In the genomic region with DNA sequence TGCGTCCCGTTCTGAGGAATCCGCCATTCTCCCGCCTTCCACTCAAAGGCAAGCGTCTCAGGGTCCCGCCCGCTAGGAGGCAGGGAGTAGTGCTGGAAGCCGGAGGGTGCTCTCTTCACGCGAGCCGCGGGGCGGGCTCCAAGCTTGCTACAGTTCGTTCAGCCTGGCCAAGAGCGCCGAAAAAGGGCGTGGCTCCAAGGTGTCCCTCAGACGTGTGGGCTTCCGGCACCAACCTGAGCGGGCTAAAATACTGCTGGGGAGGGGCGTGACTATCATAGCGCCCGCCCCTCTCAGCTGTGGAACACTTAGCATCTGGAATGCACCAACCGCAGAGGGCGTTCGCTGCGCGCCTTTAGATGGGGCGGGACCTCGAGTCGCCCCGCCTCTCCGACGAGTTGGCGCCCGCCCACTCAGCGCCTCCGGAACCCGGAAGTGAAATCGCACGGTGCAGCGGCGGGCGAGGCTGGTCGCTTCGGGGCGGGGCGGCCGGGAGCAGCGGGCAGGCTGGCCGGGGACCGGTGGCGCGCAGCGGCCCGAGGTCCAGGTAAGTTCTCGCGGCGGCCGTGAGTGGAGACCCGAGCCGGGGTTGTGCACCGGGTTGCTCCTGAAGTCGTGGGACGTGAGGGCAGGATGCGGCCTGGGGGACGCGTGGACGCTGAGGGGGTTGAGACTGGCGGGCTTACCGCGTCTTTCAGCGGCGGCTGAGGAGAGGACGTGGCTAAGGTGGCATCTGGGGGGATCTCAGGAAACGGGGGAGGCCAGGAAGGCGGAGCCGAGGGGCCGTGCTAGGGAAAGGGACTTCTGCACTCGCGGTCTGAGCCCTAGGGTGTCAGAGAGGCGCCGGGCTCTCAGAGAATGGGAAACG, we compare ENCODE assay signal across 8 mouse cellular contexts. TPM values are rescaled to one million over a fixed set of nuclear protein-coding genes. Genes with fewer than 3 reads are reported as not detected.
DNase-seq lines count a peak whose midpoint lies in the region; ATAC-seq and TF ChIP-seq lines count a peak whose summit lies in the region.

A gene (plus strand): TSS at position 429 of the 865 bp plus-strand sequence.
A gene (minus strand): TSS at position 649 of the 865 bp plus-strand sequence.

- under 1% methylated on average over 84 of the region's 84 CpGs for WGBS in forebrain, embryonic 11.5 days
- under 1% methylated on average over 84 of the region's 84 CpGs for WGBS in heart, embryonic 16.5 days
- WGBS in liver, embryonic 15.5 days (ENCODE audit: insufficient replicate concordance) = under 1% methylated on average over 84 of the region's 84 CpGs
- WGBS in neural tube, embryonic 12.5 days = under 1% methylated on average over 84 of the region's 84 CpGs

- no peaks in the 10 kb centered on the region for H3K27me3 ChIP-seq in CH12.LX (replicated peaks)
- H3K27me3 ChIP-seq in forebrain, embryonic 11.5 days (ENCODE audit: control insufficient read depth, insufficient read depth, low read length) = no peaks in the 10 kb centered on the region
- no peaks in the 10 kb centered on the region for H3K27me3 ChIP-seq in heart, embryonic 16.5 days (ENCODE audit: control insufficient read depth, insufficient read depth, low read length)
- no peaks in the 10 kb centered on the region for H3K27me3 ChIP-seq in liver, embryonic 15.5 days
- no peaks in the 10 kb centered on the region for H3K27me3 ChIP-seq in neural tube, embryonic 12.5 days (replicated peaks)

- peak; percentile 98 for ATAC-seq in forebrain, embryonic 11.5 days (replicated peaks; ENCODE audit: low FRiP score)
- ATAC-seq in heart, embryonic 16.5 days (replicated peaks; ENCODE audit: extremely low read depth, insufficient read depth, low FRiP score) = peak; percentile 98
- peak; percentile 93 for ATAC-seq in liver, embryonic 15.5 days (ENCODE audit: insufficient read depth)
- ATAC-seq in neural tube, embryonic 12.5 days (ENCODE audit: low FRiP score, low read depth) = peak; percentile 98

- H3K4me3 ChIP-seq in CH12.LX (replicated peaks in 1 of 3; ENCODE audit: low read depth in 2 of 3, low read length in 2 of 3, poor library complexity in 1 of 3) = peak within 1 kb of the TSS; percentile 84 to 98 (median 88)
- H3K4me3 ChIP-seq in forebrain, embryonic 11.5 days (ENCODE audit: low read depth, low read length) = peak within 1 kb of the TSS; percentile 83
- H3K4me3 ChIP-seq in heart, embryonic 16.5 days (ENCODE audit: low read length) = peak within 1 kb of the TSS; percentile 60
- H3K4me3 ChIP-seq in liver, embryonic 15.5 days (replicated peaks) = peak within 1 kb of the TSS; percentile 89
- peak within 1 kb of the TSS; percentile 73 for H3K4me3 ChIP-seq in neural tube, embryonic 12.5 days

- peaks cover 5 to 49% of the 10 kb centered on the region in 2 experiments for H3K36me3 ChIP-seq in CH12.LX (replicated peaks in 1 of 2; ENCODE audit: control insufficient read depth in 1 of 2, insufficient read depth in 1 of 2, low read length in 1 of 2)
- H3K36me3 ChIP-seq in forebrain, embryonic 11.5 days (ENCODE audit: control insufficient read depth, insufficient read depth, low read length) = no peaks in the 10 kb centered on the region
- H3K36me3 ChIP-seq in heart, embryonic 16.5 days (ENCODE audit: control insufficient read depth, insufficient read depth) = peaks cover 6% of the 10 kb centered on the region; the same call in 1 of the 2 replicates
- H3K36me3 ChIP-seq in liver, embryonic 15.5 days (replicated peaks) = no peaks in the 10 kb centered on the region; the same call in none of the 2 replicates
- no peaks in the 10 kb centered on the region for H3K36me3 ChIP-seq in neural tube, embryonic 12.5 days

- peaks cover 15 to 48% of the 10 kb centered on the region in 2 experiments for H3K4me1 ChIP-seq in CH12.LX (ENCODE audit: control insufficient read depth in 1 of 2, insufficient read depth in 2 of 2)
- H3K4me1 ChIP-seq in forebrain, embryonic 11.5 days (replicated peaks; ENCODE audit: control insufficient read depth, insufficient read depth, low read length) = peaks cover 2% of the 10 kb centered on the region; the same call in 1 of the 2 replicates
- H3K4me1 ChIP-seq in heart, embryonic 16.5 days (ENCODE audit: control insufficient read depth, insufficient read depth, low read length) = peaks cover 23% of the 10 kb centered on the region
- H3K4me1 ChIP-seq in liver, embryonic 15.5 days (replicated peaks) = peaks cover 61% of the 10 kb centered on the region
- peaks cover 22% of the 10 kb centered on the region for H3K4me1 ChIP-seq in neural tube, embryonic 12.5 days

- peak within 1 kb of the TSS; percentile 32; the same call in 1 of the 2 replicates for H3K27ac ChIP-seq in CH12.LX (ENCODE audit: insufficient read depth, low read depth)
- H3K27ac ChIP-seq in forebrain, embryonic 11.5 days (ENCODE audit: low read depth, low read length) = peak within 1 kb of the TSS; percentile 72
- peak within 1 kb of the TSS; percentile 90 for H3K27ac ChIP-seq in heart, embryonic 16.5 days (ENCODE audit: low read length)
- H3K27ac ChIP-seq in liver, embryonic 15.5 days (replicated peaks) = peak within 1 kb of the TSS; percentile 95
- peak within 1 kb of the TSS; percentile 47; the same call in 1 of the 2 replicates for H3K27ac ChIP-seq in neural tube, embryonic 12.5 days

- peak; percentile 97 for TF ChIP-seq POLR2A in CH12.LX (IDR thresholded peaks at IDR 0.05; ENCODE audit: low read depth, low read length)

- DNase-seq in CH12.LX (ENCODE audit: extremely low read depth) = peak; percentile 99
- DNase-seq in c-Kit-positive CD71-positive TER-119-negative erythroid progenitor cells, embryonic 14.5 days (ENCODE audit: low read depth) = peak; percentile 97
- peak; percentile 97 for DNase-seq in forebrain, embryonic 11.5 days (ENCODE audit: low spot score)
- DNase-seq in kidney, postnatal 36 days = peak; percentile 97 to 99
- DNase-seq in telencephalon, adult 2 months (ENCODE audit: low read depth, low spot score) = peak; percentile 96

- TF ChIP-seq RAD21 in CH12.LX (IDR thresholded peaks at IDR 0.05; ENCODE audit: low read depth, low read length) = peak; percentile 30

- H3K9me3 ChIP-seq in CH12.LX (replicated peaks; ENCODE audit: low read length) = no peaks in the 10 kb centered on the region
- H3K9me3 ChIP-seq in forebrain, embryonic 11.5 days (ENCODE audit: control insufficient read depth, low read length) = no peaks in the 10 kb centered on the region
- no peaks in the 10 kb centered on the region for H3K9me3 ChIP-seq in heart, embryonic 16.5 days (replicated peaks; ENCODE audit: control insufficient read depth, low read length)
- H3K9me3 ChIP-seq in liver, embryonic 15.5 days (replicated peaks) = no peaks in the 10 kb centered on the region
- H3K9me3 ChIP-seq in neural tube, embryonic 12.5 days = no peaks in the 10 kb centered on the region

- peaks cover 15% of the 10 kb centered on the region for H3K79me2 ChIP-seq in CH12.LX (replicated peaks; ENCODE audit: control insufficient read depth, extremely low read depth, insufficient read depth, poor library complexity, severe bottlenecking)

- dilution Hi-C loops in CH12.LX (cut with MboI; ENCODE audit: extremely low pct_ligation_motif_present, extremely low pct_unique_long_range_greater_than_20kb, low sequenced_read_pairs) = no loop called here

- in situ Hi-C loops in CH12.LX (cut with MboI; ENCODE audit: low pct_ligation_motif_present, low pct_unique_long_range_greater_than_20kb, low sequenced_read_pairs) = loop anchor here (5.0 kb wide), 1 partner anchor 50 kb away; no protein-coding TSS in a partner anchor

- peak within 1 kb of the TSS; percentile 77 for H3K9ac ChIP-seq in CH12.LX (ENCODE audit: insufficient read depth, low read depth)
- peak within 1 kb of the TSS; percentile 77 for H3K9ac ChIP-seq in forebrain, embryonic 11.5 days (ENCODE audit: low read length)
- H3K9ac ChIP-seq in heart, embryonic 16.5 days (ENCODE audit: low read length) = peak within 1 kb of the TSS; percentile 89
- H3K9ac ChIP-seq in liver, embryonic 15.5 days = peak within 1 kb of the TSS; percentile 86
- H3K9ac ChIP-seq in neural tube, embryonic 12.5 days = peak within 1 kb of the TSS; percentile 71

- no peak for TF ChIP-seq EP300 in CH12.LX (IDR thresholded peaks at IDR 0.05; ENCODE audit: low read length)

- TF ChIP-seq CTCF in CH12.LX (conservative IDR thresholded peaks at IDR 0.05 in 1 of 2, IDR thresholded peaks at IDR 0.05 in 1 of 2; ENCODE audit: low read depth in 2 of 2, low read length in 2 of 2) = peak in 1 of 2 experiments; percentile 48; a peak in 2 of 4 replicates

- peak within 1 kb of the TSS; percentile 65 for H3K4me2 ChIP-seq in CH12.LX (ENCODE audit: insufficient read depth, low read depth, poor library complexity, severe bottlenecking)
- H3K4me2 ChIP-seq in forebrain, embryonic 11.5 days (ENCODE audit: low read depth, low read length, severe bottlenecking) = peak within 1 kb of the TSS; percentile 75
- H3K4me2 ChIP-seq in heart, embryonic 16.5 days (ENCODE audit: low read depth, low read length) = peak within 1 kb of the TSS; percentile 86
- H3K4me2 ChIP-seq in liver, embryonic 15.5 days = peak within 1 kb of the TSS; percentile 92
- peak within 1 kb of the TSS; percentile 85 for H3K4me2 ChIP-seq in neural tube, embryonic 12.5 days (replicated peaks)

TF ChIP-seq in CH12.LX, 34 proteins besides CTCF, POLR2A, EP300 and RAD21 (continues in another document):
- TF ChIP-seq KAT2A (IDR thresholded peaks at IDR 0.05; ENCODE audit: insufficient replicate concordance, low read length) (peak; percentile 55; the same call in 1 of the 2 replicates), RCOR1 (conservative IDR thresholded peaks at IDR 0.05; ENCODE audit: low read depth, low read length) (no peak), SMC3 (IDR thresholded peaks at IDR 0.05; ENCODE audit: low read depth, low read length) (peak; percentile 41), JUN (IDR thresholded peaks at IDR 0.05; ENCODE audit: insufficient read depth, low read depth, low read length) (no peak)

RNA-seq across cellular contexts. Expression of the first gene that starts in this region (rescaled TPM):
- total RNA-seq in CH12.LX (2012; rRNA removed) (26.1 and 29.0 TPM in 2 replicates), CH12.LX (2014; rRNA removed) (14.2 and 15.3 TPM in 2 replicates)
- 31.5 and 36.2 TPM in 2 replicates for polyA plus RNA-seq in CH12.LX (2012; ENCODE audit: insufficient read length, low read depth)
- 24.3 and 32.5 TPM in 2 replicates for polyA plus RNA-seq in forebrain, embryonic 11.5 days (2014; fragmentation: Nextera tagmentation; extraction: Ambion mirVana)
- polyA plus RNA-seq in heart, embryonic 16.5 days (2015; fragmentation: Nextera tagmentation; extraction: Ambion mirVana) = 12.6 and 16.6 TPM in 2 replicates
- 7.3 and 8.6 TPM in 2 replicates for polyA plus RNA-seq in liver, embryonic 15.5 days (2015; fragmentation: Nextera tagmentation; extraction: Ambion mirVana)
- 18.9 and 22.5 TPM in 2 replicates for polyA plus RNA-seq in neural tube, embryonic 12.5 days (2016; fragmentation: Nextera tagmentation; extraction: Ambion mirVana)

RNA-seq across cellular contexts. Expression of the second gene that starts in this region (rescaled TPM):
- 25.1 and 33.7 TPM in 2 replicates for total RNA-seq in CH12.LX (2012; rRNA removed)
- 21.0 and 25.2 TPM in 2 replicates for total RNA-seq in CH12.LX (2014; rRNA removed)
- 30.3 and 40.5 TPM in 2 replicates for polyA plus RNA-seq in CH12.LX (2012; ENCODE audit: insufficient read length, low read depth)
- 61.0 and 66.8 TPM in 2 replicates for polyA plus RNA-seq in forebrain, embryonic 11.5 days (2014; fragmentation: Nextera tagmentation; extraction: Ambion mirVana)
- 125 and 130 TPM in 2 replicates for polyA plus RNA-seq in heart, embryonic 16.5 days (2015; fragmentation: Nextera tagmentation; extraction: Ambion mirVana)
- 44.8 and 47.5 TPM in 2 replicates for polyA plus RNA-seq in liver, embryonic 15.5 days (2015; fragmentation: Nextera tagmentation; extraction: Ambion mirVana)
- 51.5 and 52.3 TPM in 2 replicates for polyA plus RNA-seq in neural tube, embryonic 12.5 days (2016; fragmentation: Nextera tagmentation; extraction: Ambion mirVana)

Comparison
In these comparisons a context has a peak if more than half of its experiments do, and no peak if none do; other contexts are left out.
1. Peak in every context shown above with its lines: DNase-seq, ATAC-seq, H3K4me3 ChIP-seq and H3K27ac ChIP-seq.
2. H3K27ac ChIP-seq: peak in every context shown above with its lines; median percentile 95 in liver, embryonic 15.5 days; 90 in heart, embryonic 16.5 days; 72 in forebrain, embryonic 11.5 days; 47 in neural tube, embryonic 12.5 days; 32 in CH12.LX.